Comparison of ENCODE assay signal across 9 mouse cellular contexts in genomic region chr4:141360846-141361245, GRCm38 (mm10). TPM values are rescaled to one million over a fixed set of nuclear protein-coding genes. Genes with fewer than 3 reads are reported as not detected.
A peak's percentile ranks its signal among the peaks of the same experiment; 100 is the strongest.
DNase-seq lines count a peak whose midpoint lies in the region; ATAC-seq and TF ChIP-seq lines count a peak whose summit lies in the region.
"Had no signal": no experiment of that assay in that cellular context is flagged by ENCODE, and none has a peak within 500 bp of the region (broad histone marks: within the 10 kb centered on the region; RNA-seq: fewer than 3 reads in every experiment).

No protein-coding gene starts in this region.

- peak; percentile 50 for TF ChIP-seq CTCF in forebrain, postnatal 0 days (IDR thresholded peaks at IDR 0.05; ENCODE audit: low read depth)
- TF ChIP-seq CTCF in spleen, adult 2 months (IDR thresholded peaks at IDR 0.05; ENCODE audit: extremely low read depth, insufficient read depth, insufficient read length, insufficient replicate concordance) = peak; percentile 13; the same call in 1 of the 2 replicates

- no peaks in the 10 kb centered on the region for H3K36me3 ChIP-seq in forebrain, postnatal 0 days (ENCODE audit: insufficient read depth)
- H3K36me3 ChIP-seq in forebrain, embryonic 12.5 days (replicated peaks) = no peaks in the 10 kb centered on the region
- no peaks in the 10 kb centered on the region for H3K36me3 ChIP-seq in embryonic facial prominence, embryonic 10.5 days (replicated peaks)
- H3K36me3 ChIP-seq in spleen, adult 2 months (ENCODE audit: control insufficient read depth, insufficient read depth, low read length) = no peaks in the 10 kb centered on the region
- H3K36me3 ChIP-seq: neural tube, embryonic 12.5 days had no signal

- H3K9ac ChIP-seq in forebrain, postnatal 0 days = no peak overlapping the region
- H3K9ac ChIP-seq in forebrain, embryonic 12.5 days = no peak overlapping the region
- H3K9ac ChIP-seq: neural tube, embryonic 12.5 days had no signal

- no peaks in the 10 kb centered on the region for H3K4me1 ChIP-seq in forebrain, postnatal 0 days (ENCODE audit: insufficient read depth)
- H3K4me1 ChIP-seq in forebrain, embryonic 12.5 days = peaks cover 7% of the 10 kb centered on the region
- peaks cover 10% of the 10 kb centered on the region; the same call in 1 of the 2 replicates for H3K4me1 ChIP-seq in embryonic facial prominence, embryonic 10.5 days
- H3K4me1 ChIP-seq in spleen, adult 2 months (ENCODE audit: control insufficient read depth, insufficient read depth, insufficient read length) = no peaks in the 10 kb centered on the region

- no peaks in the 10 kb centered on the region for H3K9me3 ChIP-seq in forebrain, postnatal 0 days (ENCODE audit: low read length)
- no peaks in the 10 kb centered on the region for H3K9me3 ChIP-seq in forebrain, embryonic 12.5 days
- no peaks in the 10 kb centered on the region for H3K9me3 ChIP-seq in embryonic facial prominence, embryonic 10.5 days
- H3K9me3 ChIP-seq: neural tube, embryonic 12.5 days had no signal

- no peak for ATAC-seq in forebrain, postnatal 0 days
- no peak for ATAC-seq in forebrain, embryonic 12.5 days (ENCODE audit: low FRiP score)

- intact Hi-C loops in left cerebral cortex, postnatal 10 days (cut with DNase I) = loop anchor here (5.0 to 10.0 kb wide), 2 partner anchors 146 to 219 kb away; partner anchors contain the start of gene Rsg1

- no peaks in the 10 kb centered on the region for H3K27me3 ChIP-seq in forebrain, postnatal 0 days (ENCODE audit: insufficient read depth, low read length)
- peaks cover 31% of the 10 kb centered on the region for H3K27me3 ChIP-seq in forebrain, embryonic 12.5 days
- H3K27me3 ChIP-seq in embryonic facial prominence, embryonic 10.5 days (replicated peaks; ENCODE audit: low read depth, poor library complexity, severe bottlenecking) = peaks cover 49% of the 10 kb centered on the region
- H3K27me3 ChIP-seq in spleen, adult 2 months (ENCODE audit: control insufficient read depth, insufficient read depth, low read length) = peaks cover 2% of the 10 kb centered on the region; the same call in 1 of the 2 replicates

- H3K4me2 ChIP-seq in forebrain, postnatal 0 days (ENCODE audit: low read depth) = no peak overlapping the region
- H3K4me2 ChIP-seq in forebrain, embryonic 12.5 days = no peak overlapping the region
- H3K4me2 ChIP-seq: neural tube, embryonic 12.5 days had no signal

- no peak for TF ChIP-seq POLR2A in spleen, adult 2 months (IDR thresholded peaks at IDR 0.05; ENCODE audit: low read depth, low read length)

- peak; percentile 35 for DNase-seq in forebrain, postnatal 0 days
- peak; percentile 17 for DNase-seq in right cerebral cortex, postnatal 14 days
- no peak for DNase-seq in right cerebral cortex, postnatal 10 days (ENCODE audit: low spot score in 2 of 2)
- peak; percentile 63 for DNase-seq in embryonic facial prominence, embryonic 10.5 days (ENCODE audit: low spot score)
- DNase-seq in spleen, adult 2 months (ENCODE audit: low read depth in 1 of 2, low spot score in 2 of 2) = no peak
- no peak for DNase-seq in frontal cortex, postnatal 10 days (ENCODE audit: low spot score in 2 of 2)
- no peak for DNase-seq in left cerebral cortex, postnatal 10 days (ENCODE audit: extremely low spot score in 1 of 2, low spot score in 2 of 2)

- no peak overlapping the region for H3K4me3 ChIP-seq in forebrain, postnatal 0 days (ENCODE audit: low read depth, low read length)
- no peak overlapping the region for H3K4me3 ChIP-seq in forebrain, embryonic 12.5 days (replicated peaks)
- no peak overlapping the region for H3K4me3 ChIP-seq in embryonic facial prominence, embryonic 10.5 days
- H3K4me3 ChIP-seq in spleen, adult 2 months (ENCODE audit: extremely low read depth, insufficient read depth, insufficient read length) = no peak overlapping the region
- H3K4me3 ChIP-seq: neural tube, embryonic 12.5 days had no signal

- H3K27ac ChIP-seq in forebrain, postnatal 0 days (ENCODE audit: low read depth, low read length) = no peak overlapping the region
- no peak overlapping the region for H3K27ac ChIP-seq in forebrain, embryonic 12.5 days
- no peak overlapping the region for H3K27ac ChIP-seq in embryonic facial prominence, embryonic 10.5 days (replicated peaks)
- no peak overlapping the region for H3K27ac ChIP-seq in spleen, adult 2 months (ENCODE audit: insufficient read depth, low read length)
- H3K27ac ChIP-seq: neural tube, embryonic 12.5 days had no signal

- WGBS in forebrain, postnatal 0 days = 27% methylated on average over 7 of the region's 7 CpGs
- 24% methylated on average over 7 of the region's 7 CpGs for WGBS in forebrain, embryonic 12.5 days
- 27% methylated on average over 7 of the region's 7 CpGs for WGBS in embryonic facial prominence, embryonic 10.5 days
- WGBS in spleen, adult 2 months = 36% methylated on average over 7 of the region's 7 CpGs

RNA-seq across cellular contexts. Expression of gene Fam131c, which starts 7.2 kb away (rescaled TPM):
- total RNA-seq in forebrain, postnatal 0 days (2014; rRNA removed) = 48.8 and 50.4 TPM in 2 replicates
- polyA plus RNA-seq in forebrain, postnatal 0 days (2015; fragmentation: Nextera tagmentation; extraction: Ambion mirVana) = 28.9 and 37.0 TPM in 2 replicates
- polyA plus RNA-seq in forebrain, embryonic 12.5 days (2016; fragmentation: Nextera tagmentation; extraction: Ambion mirVana) = 1.00 and 1.1 TPM in 2 replicates
- polyA plus RNA-seq in embryonic facial prominence, embryonic 10.5 days (2016; fragmentation: Nextera tagmentation; extraction: Ambion mirVana) = 0.28 and 0.44 TPM in 2 replicates
- polyA plus RNA-seq in spleen, adult 2 months (2012; rRNA removed) = 0.22 and 0.34 TPM in 2 replicates
- total RNA-seq in left cerebral cortex, postnatal 10 days (2021) = 10 to 100 TPM; 10.8 to 12.1 TPM

RNA-seq across cellular contexts. Expression of gene Clcnka, which starts 37.7 kb away (rescaled TPM):
- total RNA-seq in forebrain, postnatal 0 days (2014; rRNA removed) = 0.24 TPM in 1 of 2 replicates, not detected in the other
- 0.10 TPM in 1 of 2 replicates, not detected in the other for polyA plus RNA-seq in forebrain, postnatal 0 days (2015; fragmentation: Nextera tagmentation; extraction: Ambion mirVana)
- polyA plus RNA-seq in forebrain, embryonic 12.5 days (2016; fragmentation: Nextera tagmentation; extraction: Ambion mirVana) = not detected in 2 replicates
- 0.21 and 0.37 TPM in 2 replicates for polyA plus RNA-seq in embryonic facial prominence, embryonic 10.5 days (2016; fragmentation: Nextera tagmentation; extraction: Ambion mirVana)
- 0.32 TPM in 1 of 2 replicates, not detected in the other for polyA plus RNA-seq in spleen, adult 2 months (2012; rRNA removed)
- not detected for total RNA-seq in left cerebral cortex, postnatal 10 days (2021)
- polyA plus RNA-seq: neural tube, embryonic 12.5 days had no signal

RNA-seq across cellular contexts. Expression of gene Clcnkb, which starts 55.0 kb away (rescaled TPM):
- 0.08 TPM in 1 of 2 replicates, not detected in the other for total RNA-seq in forebrain, postnatal 0 days (2014; rRNA removed)
- 0.25 TPM in 1 of 2 replicates, not detected in the other for polyA plus RNA-seq in forebrain, postnatal 0 days (2015; fragmentation: Nextera tagmentation; extraction: Ambion mirVana)
- polyA plus RNA-seq in forebrain, embryonic 12.5 days (2016; fragmentation: Nextera tagmentation; extraction: Ambion mirVana) = not detected in 2 replicates
- 0.15 TPM in 1 of 2 replicates, not detected in the other for polyA plus RNA-seq in embryonic facial prominence, embryonic 10.5 days (2016; fragmentation: Nextera tagmentation; extraction: Ambion mirVana)
- 0.07 TPM in 1 of 2 replicates, not detected in the other for polyA plus RNA-seq in spleen, adult 2 months (2012; rRNA removed)
- total RNA-seq in left cerebral cortex, postnatal 10 days (2021) = not detected
- polyA plus RNA-seq: neural tube, embryonic 12.5 days had no signal

RNA-seq across cellular contexts. Expression of gene Hspb7, which starts 59.7 kb away (rescaled TPM):
- not detected in 2 replicates for total RNA-seq in forebrain, postnatal 0 days (2014; rRNA removed)
- polyA plus RNA-seq in forebrain, postnatal 0 days (2015; fragmentation: Nextera tagmentation; extraction: Ambion mirVana) = not detected in 2 replicates
- polyA plus RNA-seq in forebrain, embryonic 12.5 days (2016; fragmentation: Nextera tagmentation; extraction: Ambion mirVana) = not detected in 2 replicates
- 0.15 TPM in 1 of 2 replicates, not detected in the other for polyA plus RNA-seq in embryonic facial prominence, embryonic 10.5 days (2016; fragmentation: Nextera tagmentation; extraction: Ambion mirVana)
- 2.4 and 2.5 TPM in 2 replicates for polyA plus RNA-seq in spleen, adult 2 months (2012; rRNA removed)
- total RNA-seq in left cerebral cortex, postnatal 10 days (2021) = under 1 TPM; 0.11 to 0.20 TPM
- polyA plus RNA-seq: neural tube, embryonic 12.5 days had no signal

RNA-seq across cellular contexts. Expression of gene Epha2, which starts 59.8 kb away (rescaled TPM):
- 1.2 and 1.4 TPM in 2 replicates for total RNA-seq in forebrain, postnatal 0 days (2014; rRNA removed)
- 0.33 and 0.39 TPM in 2 replicates for polyA plus RNA-seq in forebrain, postnatal 0 days (2015; fragmentation: Nextera tagmentation; extraction: Ambion mirVana)
- 1.9 and 2.0 TPM in 2 replicates for polyA plus RNA-seq in forebrain, embryonic 12.5 days (2016; fragmentation: Nextera tagmentation; extraction: Ambion mirVana)
- 2.4 and 3.0 TPM in 2 replicates for polyA plus RNA-seq in embryonic facial prominence, embryonic 10.5 days (2016; fragmentation: Nextera tagmentation; extraction: Ambion mirVana)
- polyA plus RNA-seq in spleen, adult 2 months (2012; rRNA removed) = 8.0 and 9.8 TPM in 2 replicates
- total RNA-seq in left cerebral cortex, postnatal 10 days (2021) = 1 to 10 TPM; 1.9 TPM

Comparison
In these comparisons a context has a peak if more than half of its experiments do, and no peak if none do; other contexts are left out.
1. DNase-seq: peak in forebrain, postnatal 0 days (single experiment), right cerebral cortex, postnatal 14 days (single experiment) and embryonic facial prominence, embryonic 10.5 days (single experiment); none in right cerebral cortex, postnatal 10 days (0 of 2), spleen, adult 2 months (0 of 2), frontal cortex, postnatal 10 days (0 of 2) and left cerebral cortex, postnatal 10 days (0 of 2).
2. RNA of gene Fam131c, which starts 7.2 kb away (polyA plus RNA-seq): 28.9 to 37.0 TPM in forebrain, postnatal 0 days; 1.00 to 1.1 TPM in forebrain, embryonic 12.5 days, 0.28 to 0.44 TPM in embryonic facial prominence, embryonic 10.5 days and 0.22 to 0.34 TPM in spleen, adult 2 months; every median in the first group is over 10 times any median in the second.